In the genomic region with DNA sequence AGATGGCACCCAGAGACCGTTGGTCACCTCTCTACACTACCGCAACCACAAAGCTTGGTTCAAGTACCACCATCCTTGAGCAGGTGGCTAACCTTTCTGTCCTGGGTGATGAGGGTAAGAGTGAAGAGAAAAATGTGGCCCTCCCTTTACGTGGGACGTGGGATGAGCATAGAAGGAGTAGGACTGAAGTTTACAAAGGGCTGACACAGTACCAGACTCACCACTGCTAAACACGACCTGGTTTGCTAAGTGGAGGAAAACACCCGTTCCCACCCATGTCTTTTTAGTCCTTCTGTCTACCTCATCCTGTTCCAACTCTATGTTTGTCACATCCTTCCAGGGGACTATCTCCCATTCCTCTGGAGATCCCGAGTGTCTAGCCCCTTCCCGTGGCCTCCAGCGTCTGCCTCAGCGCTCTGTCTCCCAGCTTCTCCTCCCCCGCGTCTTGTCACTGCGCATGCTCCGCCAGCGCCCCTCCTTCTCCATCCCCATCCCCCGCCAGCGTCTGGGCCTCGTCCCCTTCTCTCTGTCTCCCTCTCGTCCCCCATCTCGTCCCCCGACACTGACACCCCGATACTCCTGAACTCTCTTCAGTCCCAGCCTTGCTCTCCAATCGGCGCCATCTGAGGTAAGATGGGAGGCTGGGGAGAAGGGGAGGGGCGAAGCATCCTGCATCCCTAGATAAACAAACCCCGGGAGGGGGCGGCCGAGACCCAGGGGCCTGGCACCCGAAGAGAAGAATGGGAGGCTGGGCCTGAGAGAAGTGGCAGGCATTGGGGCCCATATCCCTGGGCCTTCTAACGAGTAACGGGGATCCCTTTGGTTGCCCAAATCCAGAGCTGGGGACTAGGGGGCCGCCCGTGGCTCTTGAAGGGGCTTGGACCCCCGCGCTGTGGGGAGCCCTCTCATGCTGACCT, we compare ENCODE assay signal across 7 mouse cellular contexts. TPM values are rescaled to one million over a fixed set of nuclear protein-coding genes. Genes with fewer than 3 reads are reported as not detected.
DNase-seq lines count a peak whose midpoint lies in the region; ATAC-seq and TF ChIP-seq lines count a peak whose summit lies in the region.

Clip3 (plus strand) TSS at position 514 of the 917 bp plus-strand sequence.

- peak within 1 kb of the TSS; percentile 90 for H3K9ac ChIP-seq in hindbrain, postnatal 0 days (replicated peaks; ENCODE audit: low read length)
- peak within 1 kb of the TSS; percentile 97 for H3K9ac ChIP-seq in midbrain, embryonic 16.5 days (ENCODE audit: low read depth, low read length)

- peak within 1 kb of the TSS; percentile 85 for H3K27ac ChIP-seq in hindbrain, postnatal 0 days
- peak within 1 kb of the TSS; percentile 83 for H3K27ac ChIP-seq in midbrain, embryonic 16.5 days (ENCODE audit: low read length)
- peak within 1 kb of the TSS; percentile 15; the same call in 1 of the 2 replicates for H3K27ac ChIP-seq in testis, adult 2 months (ENCODE audit: control insufficient read depth, insufficient read depth, low read depth, low read length)

- peaks cover 12% of the 10 kb centered on the region; the same call in 1 of the 2 replicates for H3K36me3 ChIP-seq in hindbrain, postnatal 0 days (ENCODE audit: insufficient read depth, low read length)
- H3K36me3 ChIP-seq in midbrain, embryonic 16.5 days (ENCODE audit: control insufficient read depth, insufficient read depth, low read length) = peaks cover 10% of the 10 kb centered on the region
- no peaks in the 10 kb centered on the region for H3K36me3 ChIP-seq in testis, adult 2 months (ENCODE audit: control insufficient read depth, insufficient read depth, low read length)

- DNase-seq in adrenal gland, postnatal 10 days = peak; percentile 71
- DNase-seq in cerebellum, postnatal 4 days (ENCODE audit: low spot score in 2 of 2) = peak; percentile 79 to 82
- peak; percentile 21 to 37 for DNase-seq in gastrocnemius, adult 8-10 months (ENCODE audit: low spot score in 2 of 2)
- peak; percentile 92 for DNase-seq in hindbrain, postnatal 0 days (ENCODE audit: low spot score)
- peak; percentile 90 to 92 for DNase-seq in left cerebral cortex, postnatal 36 days (ENCODE audit: low spot score in 2 of 2)

- H3K4me1 ChIP-seq in hindbrain, postnatal 0 days (ENCODE audit: insufficient read depth, low read length) = peaks cover 12% of the 10 kb centered on the region
- H3K4me1 ChIP-seq in midbrain, embryonic 16.5 days (ENCODE audit: control insufficient read depth, insufficient read depth, low read length) = peaks cover 28% of the 10 kb centered on the region
- H3K4me1 ChIP-seq in testis, adult 2 months (ENCODE audit: control insufficient read depth, insufficient read depth, low read length) = peaks cover 15% of the 10 kb centered on the region

- no peaks in the 10 kb centered on the region for H3K9me3 ChIP-seq in hindbrain, postnatal 0 days (ENCODE audit: low read length)
- H3K9me3 ChIP-seq in midbrain, embryonic 16.5 days (replicated peaks; ENCODE audit: control insufficient read depth, low read length, poor library complexity, severe bottlenecking) = no peaks in the 10 kb centered on the region

- H3K4me3 ChIP-seq in hindbrain, postnatal 0 days (ENCODE audit: low read length) = peak within 1 kb of the TSS; percentile 90
- peak within 1 kb of the TSS; percentile 80 for H3K4me3 ChIP-seq in midbrain, embryonic 16.5 days (ENCODE audit: low read depth, low read length)
- peak within 1 kb of the TSS; percentile 89 for H3K4me3 ChIP-seq in testis, adult 2 months (ENCODE audit: control insufficient read depth, low read depth, low read length)

- peak; percentile 36 for TF ChIP-seq POLR2A in testis, adult 2 months (IDR thresholded peaks at IDR 0.05; ENCODE audit: control insufficient read depth, low read depth, low read length)

- WGBS in hindbrain, postnatal 0 days = 6% methylated on average over 35 of the region's 35 CpGs
- WGBS in midbrain, embryonic 16.5 days = 6% methylated on average over 35 of the region's 35 CpGs

- intact Hi-C loops in left cerebral cortex, postnatal 36 days (cut with DNase I) = no loop called here

- no peak for TF ChIP-seq CTCF in hindbrain, postnatal 0 days (IDR thresholded peaks at IDR 0.05; ENCODE audit: low read depth)
- no peak for TF ChIP-seq CTCF in testis, adult 2 months (IDR thresholded peaks at IDR 0.05; ENCODE audit: control insufficient read depth, insufficient read depth, insufficient replicate concordance, low read depth, low read length)

- H3K4me2 ChIP-seq in hindbrain, postnatal 0 days (ENCODE audit: low read depth, low read length) = peak within 1 kb of the TSS; percentile 89
- peak within 1 kb of the TSS; percentile 89 for H3K4me2 ChIP-seq in midbrain, embryonic 16.5 days (ENCODE audit: low read length)

- no peaks in the 10 kb centered on the region for H3K27me3 ChIP-seq in hindbrain, postnatal 0 days (ENCODE audit: insufficient read depth, low read length)
- no peaks in the 10 kb centered on the region for H3K27me3 ChIP-seq in midbrain, embryonic 16.5 days (ENCODE audit: control insufficient read depth, insufficient read depth, low read depth, low read length)
- no peaks in the 10 kb centered on the region for H3K27me3 ChIP-seq in testis, adult 2 months (ENCODE audit: control insufficient read depth, insufficient read depth, low read length)

- peak; percentile 83 for ATAC-seq in hindbrain, postnatal 0 days
- ATAC-seq in midbrain, embryonic 16.5 days = peak; percentile 87

RNA-seq across cellular contexts. Expression of gene Clip3, which starts in this region (rescaled TPM):
- 10 to 100 TPM; 31.6 to 36.5 TPM for total RNA-seq in adrenal gland, postnatal 10 days (2021)
- 1 to 10 TPM; 1.1 to 7.3 (median 3.4) TPM for total RNA-seq in gastrocnemius, adult 8-10 months (2022)
- 144 and 172 TPM in 2 replicates for total RNA-seq in hindbrain, postnatal 0 days (2014; rRNA removed)
- 106 and 118 TPM in 2 replicates for polyA plus RNA-seq in hindbrain, postnatal 0 days (2015; fragmentation: Nextera tagmentation; extraction: Ambion mirVana)
- total RNA-seq in left cerebral cortex, postnatal 36 days (2021) = 100 to 1,000 TPM; 491 to 494 TPM
- 100 and 124 TPM in 2 replicates for polyA plus RNA-seq in midbrain, embryonic 16.5 days (2015; fragmentation: Nextera tagmentation; extraction: Ambion mirVana)
- 4.8 and 6.6 TPM in 2 replicates for polyA plus RNA-seq in testis, adult 2 months (2012; rRNA removed)

Comparison
In these comparisons a context has a peak if more than half of its experiments do, and no peak if none do; other contexts are left out.
1. Peak in every context shown above with its lines: DNase-seq, ATAC-seq, H3K4me3 ChIP-seq and H3K27ac ChIP-seq.
2. RNA of gene Clip3 (polyA plus RNA-seq): 100 to 124 TPM in midbrain, embryonic 16.5 days and 106 to 118 TPM in hindbrain, postnatal 0 days; 4.8 to 6.6 TPM in testis, adult 2 months; every median in the first group is over 10 times any median in the second.
3. DNase-seq: peak in every context shown above with its lines; median percentile 92 in hindbrain, postnatal 0 days; 91 in left cerebral cortex, postnatal 36 days; 80 in cerebellum, postnatal 4 days; 71 in adrenal gland, postnatal 10 days; 29 in gastrocnemius, adult 8-10 months.
4. H3K27ac ChIP-seq: peak in every context shown above with its lines; median percentile 85 in hindbrain, postnatal 0 days; 83 in midbrain, embryonic 16.5 days; 15 in testis, adult 2 months.